Mouse (Mus musculus): Measurements from ENCODE around the gene Serpina3k.
"Not testable (repeated sequence)": the region's sequence is repeated elsewhere in the genome, so short reads cannot be mapped to it uniquely, and the experiment has no call there.

Serpina3k gene

GRCm38 (mm10) chr12:104388477-104388876 lies 50.2 kb downstream of the Serpina3k start:
- DNase-seq (ENCODE audit: low spot score in 2 of 2), result no peak

GRCm38 (mm10) chr12:104391057-104391456 lies 52.8 kb downstream of the Serpina3k start:
- not testable (repeated sequence) for DNase-seq (ENCODE audit: low spot score in 2 of 2)

Data from right cerebral cortex, adult 2 months (tissue).